Mouse (Mus musculus) G1E (cell line): ENCODE measurements around the gene Kif21a. TPM values are rescaled to one million over a fixed set of nuclear protein-coding genes. Genes with fewer than 3 reads are reported as not detected.

Experiments used
- ATAC-seq: 2 replicates; pipeline ENCODE4 v1.8.0; 2016; ENCODE audit warnings: mild to moderate bottlenecking; ENCODE audit not compliant: insufficient number of reproducible peaks, poor library complexity, low FRiP score, severe bottlenecking; ENCODE audit errors: extremely low read depth
- DNase-seq: peaks from one replicate; pipeline ENCODE4 v3.0.0; 2012; ENCODE audit warnings: low spot score
- H3K27me3 ChIP-seq: 2 replicates; pipeline ENCODE4 v1.6.1; 2012; ENCODE audit warnings: mild to moderate bottlenecking, low read length, inconsistent platforms; ENCODE audit not compliant: insufficient read depth
- H3K36me3 ChIP-seq: replicated peaks from 2 replicates; pipeline ENCODE3; 2012; ENCODE audit warnings: mild to moderate bottlenecking, inconsistent platforms
- H3K4me1 ChIP-seq: 2 replicates; pipeline ENCODE4 v1.6.1; 2012; ENCODE audit warnings: low read depth, low read length, inconsistent platforms, mixed read lengths; ENCODE audit not compliant: insufficient read depth
- H3K4me3 ChIP-seq: 2 replicates; pipeline ENCODE4 v1.5.1; 2012; ENCODE audit warnings: low read depth, mild to moderate bottlenecking, inconsistent platforms, low read length, moderate library complexity, mixed read lengths
- H3K9me3 ChIP-seq: replicated peaks from 2 replicates; pipeline ENCODE4 v1.6.1; 2012; ENCODE audit warnings: inconsistent platforms
- CTCF ChIP-seq: IDR thresholded peaks from 2 replicates; pipeline ENCODE4 v1.5.1; 2012; ENCODE audit warnings: low read depth, low read length, inconsistent platforms, mixed read lengths
- GATA1 ChIP-seq: IDR thresholded peaks from 2 replicates; pipeline ENCODE4 v1.6.1; 2012; ENCODE audit warnings: borderline replicate concordance, low read length, inconsistent platforms, mixed read lengths
- GATA2 ChIP-seq: IDR thresholded peaks from 2 replicates; pipeline ENCODE4 v1.6.1; 2012; ENCODE audit warnings: low read depth, low read length, inconsistent platforms, borderline replicate concordance
- POLR2AphosphoS5 ChIP-seq: IDR thresholded peaks from 2 replicates; pipeline ENCODE4 v1.6.1; 2012; ENCODE audit warnings: low read depth, low read length, inconsistent platforms; ENCODE audit not compliant: insufficient replicate concordance
- TAL1 ChIP-seq: conservative IDR thresholded peaks from 2 replicates; pipeline ENCODE4 v1.6.1; 2012; ENCODE audit warnings: low read depth, low read length, inconsistent platforms, mixed read lengths
- polyA plus RNA-seq: library from polyadenylated mRNA; stranded (reverse); fragments of >175 nt; gene quantifications from 2 replicates; pipeline ENCODE4 v1.2.3, GENCODE M21; 2012
- total RNA-seq, 2 experiments: library from RNA; stranded (forward) in 1 of 2; stranded (reverse) in 1 of 2; fragments of 200-1000 nt in 1 of 2; fragments of >200 nt in 1 of 2; fragmentation: Nextera tagmentation in 1 of 2; gene quantifications; 2 replicates each; pipeline ENCODE4 v1.2.3; 2014 to 2017

The Kif21a gene
- total and polyA plus RNA-seq, 3 experiments, result not detected

GRCm38 (mm10) chr15:90896480-90896879, 153.3 kb downstream of the Kif21a start:
- DNase-seq (no peak), ATAC-seq (no peak)
- Histone ChIP-seq H3K27me3 (no peaks in the 10 kb centered on the region), H3K9me3 (peaks cover 42% of the 10 kb centered on the region), H3K4me3 (no peak overlapping the region), H3K4me1 (no peaks in the 10 kb centered on the region), H3K36me3 (no peaks in the 10 kb centered on the region)
- TF ChIP-seq TAL1 (no peak), GATA1 (no peak), GATA2 (no peak), POLR2AphosphoS5 (no peak), CTCF (no peak)

DNA sequence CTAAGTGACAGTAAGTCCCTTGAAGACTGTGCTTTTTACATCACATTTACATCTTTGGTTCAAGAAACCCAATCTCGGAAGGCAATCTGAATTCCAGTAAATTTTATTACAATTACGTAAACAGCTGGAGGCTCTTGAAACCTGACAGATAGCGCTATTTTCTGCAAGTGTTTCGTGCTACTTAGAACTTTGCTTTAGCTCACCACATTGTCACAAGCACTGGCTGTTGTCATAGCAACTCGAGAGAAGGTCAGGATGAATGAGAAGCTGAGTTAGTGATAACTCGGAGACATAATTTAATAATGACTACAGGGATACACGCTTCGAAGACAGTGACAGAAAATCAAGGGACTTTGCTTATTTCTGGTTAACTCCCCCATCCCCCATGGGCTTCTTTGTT, 162.3 kb downstream of the Kif21a start:
- no peak for TF ChIP-seq CTCF
- no peak for TF ChIP-seq TAL1
- no peak for TF ChIP-seq GATA2
- no peak for TF ChIP-seq GATA1
- TF ChIP-seq POLR2AphosphoS5, result no peak
- Histone ChIP-seq H3K4me3 (no peak overlapping the region), H3K27me3 (no peaks in the 10 kb centered on the region), H3K36me3 (no peaks in the 10 kb centered on the region), H3K9me3 (peaks cover 9% of the 10 kb centered on the region; the same call in 1 of the 2 replicates), H3K4me1 (no peaks in the 10 kb centered on the region)
- DNase-seq (no peak), ATAC-seq (no peak)

Other genes starting within 250 kb of the Kif21a start
- gene Abcd2, start 141.9 kb upstream of the Kif21a start, total RNA-seq (2014; fragmentation: Nextera tagmentation), result not detected in 2 replicates
- 0.06 TPM in 1 of 2 replicates, not detected in the other for gene Abcd2, start 141.9 kb upstream of the Kif21a start, total RNA-seq (2017)
- not detected in 2 replicates for gene Abcd2, start 141.9 kb upstream of the Kif21a start, polyA plus RNA-seq
- gene CN725425, start 149.5 kb upstream of the Kif21a start, total RNA-seq (2014; fragmentation: Nextera tagmentation), result not detected in 2 replicates
- not detected in 2 replicates for gene CN725425, start 149.5 kb upstream of the Kif21a start, total RNA-seq (2017)
- gene CN725425, start 149.5 kb upstream of the Kif21a start, polyA plus RNA-seq, result not detected in 2 replicates